Mouse (Mus musculus) gastrocnemius, postnatal 36 days (tissue): ENCODE measurements around the gene Gpr153. TPM values are rescaled to one million over a fixed set of nuclear protein-coding genes. Genes with fewer than 3 reads are reported as not detected.

ENCODE experiments used
- DNase-seq, 2 experiments: peaks; one replicate each; pipeline ENCODE4 v3.0.0; 2022
- intact Hi-C: fragments of 180-260 bp; cut with DNase I; formaldehyde crosslinking; loops from one replicate; pipeline ENCODE4 v1.15.1; 2025
- total RNA-seq, 2 experiments: library from RNA; stranded (reverse); gene quantifications; 2 replicates each; pipeline ENCODE4 v1.2.3; 2021

Gene Gpr153
- total RNA-seq, 2 experiments from 2014 or later, result 7.1 to 8.0 TPM

GRCm38 (mm10) chr4:152304685-152305084 is 30.7 kb downstream of the Gpr153 start:
- DNase-seq, result no peak
- intact Hi-C loops, result no loop called here

GRCm38 (mm10) chr4:152305991-152306390 is 32.0 kb downstream of the Gpr153 start:
- intact Hi-C loops, result no loop called here
- DNase-seq, result no peak

DNA sequence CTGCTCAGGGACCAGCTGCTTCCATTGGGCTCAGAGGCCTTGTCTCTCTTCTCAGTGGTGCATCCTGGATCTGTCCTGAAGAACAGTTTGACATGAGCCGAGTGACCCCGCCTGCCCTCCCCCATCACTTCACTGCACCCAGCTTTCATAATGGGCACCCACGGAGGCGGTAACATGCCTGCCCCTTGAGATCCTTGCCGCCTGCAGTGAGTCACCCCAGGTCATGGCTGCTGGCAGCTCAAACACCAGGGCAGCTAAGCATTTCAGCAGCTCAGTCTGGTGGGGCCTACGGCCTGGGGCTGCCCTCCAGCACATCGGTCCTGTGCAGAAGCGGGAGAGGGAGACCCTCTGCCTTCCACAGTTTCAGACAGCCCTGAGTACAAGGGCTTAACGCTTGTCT is 33.5 kb downstream of the Gpr153 start:
- no peak for DNase-seq
- intact Hi-C loops, result no loop called here

DNA sequence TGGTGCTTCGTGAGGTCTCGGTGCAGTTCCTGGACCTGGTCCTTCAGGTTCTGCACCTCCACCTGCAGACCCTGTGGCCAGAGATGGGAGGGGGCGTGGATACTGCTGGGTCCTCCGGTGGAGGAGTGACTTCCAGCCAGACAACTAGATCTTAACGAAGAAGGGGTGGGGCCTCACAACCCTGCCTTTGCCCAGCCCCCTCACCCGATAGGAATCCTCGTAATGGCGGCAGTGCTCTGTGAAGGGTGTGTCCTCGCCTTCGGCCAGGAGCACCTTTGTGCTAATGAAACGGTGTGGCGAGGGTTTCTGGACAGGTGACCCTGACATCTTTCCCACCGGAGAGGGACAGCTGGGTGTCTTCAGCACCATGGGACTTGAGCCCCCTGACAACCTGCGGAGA is 38.2 kb downstream of the Gpr153 start:
- intact Hi-C loops, result no loop called here
- no peak for DNase-seq

DNA sequence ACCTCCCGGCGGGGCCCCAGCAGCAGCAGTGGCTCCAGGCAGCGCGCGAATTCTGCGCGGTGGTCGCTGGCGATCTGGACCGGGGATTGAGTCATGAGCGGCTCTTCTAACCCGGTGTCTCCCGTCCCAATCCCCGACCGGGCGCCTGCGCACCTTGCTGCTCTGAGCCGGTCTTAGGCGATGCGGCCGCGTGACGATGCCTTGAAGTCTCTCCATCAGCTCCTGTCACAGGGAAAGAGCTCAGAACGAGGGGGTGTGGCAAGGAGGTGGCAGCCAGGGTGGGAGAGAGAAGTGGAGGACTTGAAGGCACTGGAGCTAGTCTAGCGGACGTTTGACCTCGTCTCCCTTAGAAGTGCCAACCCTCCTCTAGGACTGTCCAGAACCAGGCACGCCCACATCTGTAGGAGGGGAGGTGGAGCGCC is 39.2 kb downstream of the Gpr153 start:
- intact Hi-C loops, result no loop called here
- no peak for DNase-seq

GRCm38 (mm10) chr4:152313934-152314333 is 39.9 kb downstream of the Gpr153 start:
- intact Hi-C loops, result no loop called here

GRCm38 (mm10) chr4:152315498-152316213 is 41.6 kb downstream of the Gpr153 start:
- intact Hi-C loops, result no loop called here
- no peak for DNase-seq

More at GRCm38 (mm10) chr4:152313934-152314333, 39.9 kb downstream of the Gpr153 start:
- DNase-seq, result no peak

DNA sequence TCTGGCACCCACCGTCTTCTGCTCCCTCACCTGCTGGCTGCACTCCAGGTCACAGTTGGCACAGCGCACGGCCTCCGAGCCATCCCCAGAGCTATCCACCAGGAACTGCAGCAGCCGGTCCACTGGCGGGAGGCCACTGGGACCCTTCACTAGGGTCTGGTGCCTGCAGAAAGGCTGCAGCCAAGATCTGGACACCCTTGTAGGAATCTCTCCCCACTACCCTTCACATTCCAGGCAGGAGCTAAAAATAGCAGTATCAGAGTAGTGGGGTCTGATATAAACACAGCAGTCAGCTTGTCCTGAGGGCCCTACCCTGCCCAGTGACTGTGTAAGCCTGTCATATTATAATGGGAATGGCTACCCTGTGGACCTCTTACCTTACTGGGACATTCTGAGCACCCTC is 43.6 kb downstream of the Gpr153 start:
- no peak for DNase-seq
- intact Hi-C loops, result no loop called here

DNA sequence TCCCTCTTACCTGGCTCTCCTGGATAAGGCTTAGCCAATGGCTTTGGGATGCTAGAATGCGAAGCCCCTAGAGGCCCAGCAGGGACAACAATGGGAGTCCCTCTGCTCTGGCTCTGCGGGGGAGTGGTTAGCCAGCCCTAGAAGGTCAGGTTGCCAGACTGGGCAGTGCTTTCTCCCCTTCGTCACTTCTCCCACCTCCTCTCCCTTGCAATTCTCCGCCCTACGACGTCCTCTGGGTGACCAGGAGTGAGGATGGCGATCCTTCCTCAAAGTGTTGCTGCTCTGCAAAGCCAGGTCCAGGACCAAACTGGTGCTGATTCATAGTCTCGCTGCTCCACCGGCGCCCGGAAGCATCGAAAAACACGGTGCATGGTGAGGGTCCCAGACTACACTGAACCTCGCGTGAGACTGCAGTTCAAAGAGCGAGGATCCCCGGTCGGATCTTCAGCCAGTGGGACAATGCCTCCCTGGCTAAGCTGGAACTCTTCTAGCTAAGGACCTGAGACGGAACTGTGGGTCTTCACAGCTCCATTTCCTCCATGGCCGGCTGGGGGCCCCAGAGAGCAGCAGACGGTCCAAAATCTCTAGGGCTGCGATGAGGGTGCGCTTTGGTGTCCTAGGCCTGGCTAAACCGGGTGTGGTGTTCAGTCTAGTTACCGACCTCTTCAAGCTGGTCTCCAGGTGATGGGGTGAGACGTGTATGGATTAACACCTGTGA is 44.6 kb downstream of the Gpr153 start, which contains the start of gene Rnf207:
Gene Rnf207 (minus strand): TSS at position 477 of the 718 bp plus-strand sequence.
- peak; percentile 45 to 48 for DNase-seq
- intact Hi-C loops, result no loop called here

GRCm38 (mm10) chr4:152321464-152321863 is 47.4 kb downstream of the Gpr153 start:
- no peak for DNase-seq
- intact Hi-C loops, result no loop called here

DNA sequence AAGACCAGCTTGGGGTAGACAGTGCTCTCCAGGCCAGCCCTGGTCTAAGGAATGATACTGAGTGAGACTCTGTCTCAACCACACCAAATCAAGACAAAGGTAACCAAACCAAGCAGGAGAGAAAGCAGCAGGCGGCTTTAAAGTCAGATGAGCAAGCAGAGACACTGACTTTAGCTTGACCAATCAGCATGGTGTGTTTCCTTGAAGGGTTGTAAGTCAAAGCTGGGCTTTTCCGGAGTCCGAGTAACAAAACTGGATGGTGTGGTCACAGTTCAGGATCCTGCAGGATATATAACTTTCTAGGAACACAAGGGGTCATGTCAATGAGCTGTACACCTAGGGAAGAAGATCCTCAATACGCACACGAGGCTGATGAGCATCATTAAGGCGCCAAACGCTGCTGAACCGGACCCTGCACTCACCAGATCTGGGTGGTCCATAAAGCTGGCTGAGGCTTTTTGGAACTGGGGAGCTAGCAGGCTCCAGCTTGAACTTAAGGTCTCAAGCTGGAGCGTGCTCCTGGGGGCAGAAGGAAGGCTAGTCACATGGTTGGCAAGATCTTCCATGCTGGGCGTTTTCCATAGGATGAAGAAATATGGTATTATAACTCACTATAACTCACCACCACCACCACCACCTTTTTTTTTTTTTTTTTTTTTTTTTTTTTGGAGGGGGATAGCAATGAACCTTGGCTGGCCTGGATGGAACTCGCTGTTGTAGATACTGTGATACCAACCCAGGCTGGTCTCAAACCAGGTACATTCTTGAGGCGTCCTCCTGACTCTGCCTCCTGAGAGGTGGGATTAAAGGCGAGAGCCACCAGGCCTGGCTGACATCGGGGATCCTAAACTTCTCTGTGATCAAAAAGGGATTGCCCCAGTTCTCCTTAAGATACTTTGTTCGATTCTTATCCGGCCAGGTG is 50.9 kb downstream of the Gpr153 start:
- DNase-seq, result no peak
- intact Hi-C loops, result no loop called here

DNA sequence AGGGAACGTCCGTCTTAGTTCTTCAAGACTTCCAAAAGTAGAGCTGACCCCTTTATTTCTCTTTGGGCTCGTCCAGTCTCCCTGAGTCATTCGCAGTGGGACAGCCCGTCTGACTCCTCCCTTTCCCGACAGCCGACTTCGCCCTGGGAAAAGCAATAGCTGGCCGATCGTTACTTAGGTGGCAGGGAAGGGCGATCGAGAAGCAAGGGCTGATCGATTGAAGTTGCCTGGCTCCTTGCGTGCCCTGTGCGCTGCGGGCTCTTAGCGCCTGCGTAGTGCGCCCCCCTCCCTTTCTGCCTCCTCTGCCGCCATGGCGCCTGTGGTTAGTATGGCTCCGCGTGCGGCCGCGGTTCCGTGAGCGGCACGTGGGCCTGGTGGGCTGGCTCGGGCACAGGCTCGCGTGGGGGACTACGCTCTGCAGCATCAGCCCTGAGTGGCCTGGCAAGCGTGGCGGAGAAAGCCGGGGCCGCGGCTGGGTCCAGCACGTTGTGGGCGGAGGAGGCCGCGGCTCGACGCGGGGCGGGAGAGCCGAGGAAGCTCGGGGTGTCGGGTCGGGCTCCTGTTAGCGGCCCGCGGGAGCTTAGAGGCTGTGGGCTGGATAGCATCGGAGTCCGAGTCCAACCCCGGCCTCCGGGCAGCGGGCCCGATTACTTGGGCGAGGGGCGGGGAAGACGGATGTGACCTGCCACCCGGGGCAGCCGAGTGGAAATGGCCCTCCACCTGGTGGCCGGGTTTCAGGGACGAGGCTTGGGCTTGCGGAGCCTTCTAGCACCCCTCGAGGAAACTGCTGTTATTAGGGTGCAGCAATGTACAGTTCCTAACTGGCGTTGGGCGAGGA is 51.8 kb downstream of the Gpr153 start, which contains the start of gene Rpl22:
Gene Rpl22 (plus strand): TSS at position 169 of the 838 bp plus-strand sequence.
- peak; percentile 84 to 90 for DNase-seq
- intact Hi-C loops, result no loop called here

GRCm38 (mm10) chr4:152326543-152326942 is 52.5 kb downstream of the Gpr153 start:
- intact Hi-C loops, result no loop called here
- no peak for DNase-seq

- intact Hi-C loops, result no loop called here
- DNase-seq, result no peak
These were observed 54.7 kb downstream of the Gpr153 start for GRCm38 (mm10) chr4:152328691-152329090.

- peak; percentile 39 to 60 for DNase-seq
- intact Hi-C loops, result loop anchor here (2.0 kb wide), 1 partner anchor 102 kb away; no protein-coding TSS in a partner anchor
These were observed 58.9 kb downstream of the Gpr153 start for GRCm38 (mm10) chr4:152332952-152333351.

GRCm38 (mm10) chr4:152333587-152333986 is 59.6 kb downstream of the Gpr153 start:
- intact Hi-C loops, result loop anchor here (2.0 kb wide), 1 partner anchor 101 kb away; no protein-coding TSS in a partner anchor

More at GRCm38 (mm10) chr4:152333587-152333986, 59.6 kb downstream of the Gpr153 start:
- no peak for DNase-seq
